Mouse (Mus musculus): ENCODE measurements around the gene Adssl1. TPM values are rescaled to one million over a fixed set of nuclear protein-coding genes. Genes with fewer than 3 reads are reported as not detected.

Gene Adssl1
- 17.2 and 23.0 TPM in 2 replicates for polyA plus RNA-seq (2021; fragmentation: Nextera tagmentation)
- long read RNA-seq, experiment 1, transcript Adssl1-201 (13 exons, 1,777 nt): major isoform, 36 of 41 reads
- long read RNA-seq, experiment 1, partial matches to known transcripts: 3 of 41 reads
- long read RNA-seq, experiment 1, other reads (novel, unspliced or antisense): 2 of 41 reads
- long read RNA-seq, experiment 2, transcript Adssl1-201 (13 exons, 1,777 nt): major isoform, 158 of 164 reads
- long read RNA-seq, experiment 2, partial matches to known transcripts: 1 of 164 reads
- long read RNA-seq, experiment 2, other reads (novel, unspliced or antisense): 5 of 164 reads

DNA sequence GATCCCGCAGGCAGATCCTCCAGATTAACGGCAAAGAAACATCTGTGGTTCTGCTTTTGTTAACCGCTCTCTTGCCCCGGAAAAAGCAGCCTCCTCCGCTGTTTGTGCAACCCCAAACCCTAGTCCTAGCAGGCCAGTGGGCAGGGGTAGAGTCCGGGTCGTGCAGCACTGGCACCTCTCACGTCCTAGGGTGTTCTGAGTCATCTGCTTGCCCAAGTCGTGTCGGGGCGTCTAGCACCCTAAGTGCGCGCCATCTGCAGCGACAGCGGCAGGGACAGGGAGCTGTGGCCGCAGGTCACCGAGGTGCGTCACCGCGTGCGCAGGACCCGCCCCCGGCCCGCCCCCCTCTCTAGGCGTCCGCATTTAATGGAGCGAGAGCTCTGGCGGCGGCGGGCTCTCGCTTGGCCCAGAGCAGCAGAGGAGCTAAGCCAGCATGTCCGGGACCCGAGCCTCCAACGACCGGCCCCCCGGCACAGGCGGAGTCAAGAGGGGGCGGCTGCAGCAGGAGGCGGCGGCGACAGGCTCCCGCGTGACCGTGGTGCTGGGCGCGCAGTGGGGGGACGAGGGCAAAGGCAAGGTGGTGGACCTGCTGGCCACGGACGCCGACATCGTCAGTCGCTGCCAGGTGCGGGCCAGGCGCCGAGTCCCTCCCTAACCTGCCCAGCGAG, at the start of gene Adssl1:
TSS of gene Adssl1 (plus strand) at position 360 of the 668 bp plus-strand sequence.

DNA sequence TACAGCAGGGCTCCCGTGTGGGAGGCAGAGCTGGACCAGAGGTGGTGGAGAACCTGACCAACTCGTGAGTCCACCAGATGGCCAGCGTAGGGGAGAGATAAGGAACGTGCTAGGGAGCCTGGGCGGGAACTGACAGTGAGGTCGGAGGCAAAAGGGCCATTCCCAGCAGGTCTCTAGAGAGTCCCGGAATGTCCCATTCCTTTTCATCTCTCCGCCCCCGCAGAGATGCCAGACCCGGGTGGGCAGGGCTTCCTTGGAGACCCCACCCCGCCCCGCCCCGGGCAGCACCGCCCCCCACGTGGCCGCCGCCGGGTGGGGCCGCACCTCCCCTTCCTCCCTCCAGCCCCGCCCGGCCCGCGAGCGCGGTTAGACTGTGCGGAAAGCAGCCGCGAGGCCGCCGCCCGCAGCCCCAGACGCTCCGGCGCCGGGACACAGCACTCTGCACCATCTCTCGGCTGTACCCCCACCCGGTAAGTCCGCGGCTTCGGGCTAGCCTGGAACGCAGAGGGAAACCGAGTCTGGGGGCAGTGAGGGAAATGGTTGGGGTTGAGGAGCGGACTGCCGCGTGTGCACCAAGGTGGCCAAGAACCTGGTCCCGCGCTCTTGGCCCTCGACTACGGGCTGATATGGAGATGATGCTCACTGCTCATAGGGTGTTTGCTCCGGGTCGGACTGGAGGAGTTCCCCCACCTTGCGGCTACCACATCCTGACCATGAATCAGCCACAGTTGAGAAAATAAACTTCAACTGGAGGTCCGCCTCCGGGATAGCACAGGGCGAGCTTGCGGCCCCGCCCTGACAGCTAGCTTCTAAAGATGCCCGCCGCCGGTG, 31.2 kb upstream of the Adssl1 start, which contains the start of gene Inf2:
TSS of gene Inf2 (plus strand) at position 359 of the 831 bp plus-strand sequence.

DNA sequence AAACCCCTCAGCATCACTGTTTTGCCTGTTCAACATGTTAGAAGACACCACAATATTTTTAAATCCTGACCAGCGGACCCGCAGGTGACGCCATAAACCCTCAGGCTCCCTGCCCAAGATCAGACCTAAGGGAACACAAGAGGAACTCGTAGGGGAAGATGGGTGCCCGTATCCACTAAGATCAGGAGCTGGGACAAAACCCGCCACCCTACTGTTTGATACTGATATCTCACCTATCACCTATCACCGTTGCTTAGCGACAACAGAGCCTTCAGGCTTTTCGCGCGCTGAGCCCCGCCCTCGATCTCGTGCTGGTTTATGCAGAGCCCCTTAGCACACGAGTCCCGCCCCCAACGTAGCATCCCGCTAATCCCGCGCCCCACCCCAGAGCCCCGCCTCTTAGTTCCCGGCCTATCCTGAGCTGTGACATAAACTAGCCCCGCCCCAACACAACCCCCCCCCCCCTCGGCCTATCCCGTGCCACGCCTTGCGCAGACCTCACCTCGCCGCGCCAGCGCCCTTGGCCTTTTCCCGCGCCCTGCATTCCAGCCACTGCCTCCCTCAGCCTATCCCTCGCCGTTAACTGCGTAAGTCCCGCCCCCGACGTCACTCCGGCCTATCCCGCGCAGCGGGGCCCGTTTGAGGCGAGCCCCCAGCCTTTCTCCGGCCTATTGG, 24.5 kb downstream of the Adssl1 start, which contains the start of gene Siva1:
TSS of gene Siva1 (plus strand) at position 500 of the 675 bp plus-strand sequence.

DNA sequence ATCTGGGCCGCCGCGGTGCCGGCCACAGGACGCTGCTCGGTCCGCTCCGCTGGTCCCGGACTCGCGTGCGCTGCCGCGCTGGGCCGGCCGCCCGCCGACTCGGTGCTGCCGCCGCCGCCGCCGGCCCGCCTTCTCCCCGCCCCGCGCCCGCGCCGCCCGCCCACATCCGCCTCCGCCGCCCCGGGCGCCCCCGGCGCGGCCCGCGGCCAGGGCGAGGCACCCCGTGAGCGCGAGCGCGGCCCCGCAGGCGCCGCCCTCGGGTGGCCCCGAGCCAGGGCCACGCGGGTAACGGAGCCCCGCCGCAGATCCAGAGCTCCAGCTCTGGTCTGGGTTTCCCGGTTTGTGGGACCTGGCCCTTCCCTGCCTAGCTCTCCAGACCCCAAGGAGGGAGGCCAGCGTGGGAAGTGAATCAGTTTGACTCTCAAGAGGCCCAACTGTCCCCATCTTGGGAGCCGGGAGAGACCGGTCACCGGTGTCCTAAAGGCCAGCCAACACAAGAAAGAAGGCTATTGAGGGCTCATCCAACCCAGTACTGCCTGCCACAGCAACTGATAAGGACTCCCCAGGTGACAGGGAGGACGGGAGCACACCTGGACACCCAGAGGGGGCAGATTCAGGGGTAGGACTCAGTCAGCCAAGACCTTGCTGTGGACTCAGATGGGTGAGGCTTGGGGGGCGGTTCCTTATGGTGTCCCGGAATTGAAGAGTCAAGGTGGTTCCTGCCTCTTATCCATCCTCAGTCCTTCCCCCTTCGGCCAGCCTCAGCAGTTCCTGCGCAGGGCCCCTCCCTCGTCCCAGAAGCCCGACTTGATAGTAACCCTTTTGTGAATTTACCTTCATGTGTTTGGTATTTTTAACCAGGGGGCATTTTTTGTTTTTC, 54.5 kb downstream of the Adssl1 start, which contains the start of gene Akt1:
TSS of gene Akt1 (minus strand) at position 753 of the 880 bp plus-strand sequence.

DNA sequence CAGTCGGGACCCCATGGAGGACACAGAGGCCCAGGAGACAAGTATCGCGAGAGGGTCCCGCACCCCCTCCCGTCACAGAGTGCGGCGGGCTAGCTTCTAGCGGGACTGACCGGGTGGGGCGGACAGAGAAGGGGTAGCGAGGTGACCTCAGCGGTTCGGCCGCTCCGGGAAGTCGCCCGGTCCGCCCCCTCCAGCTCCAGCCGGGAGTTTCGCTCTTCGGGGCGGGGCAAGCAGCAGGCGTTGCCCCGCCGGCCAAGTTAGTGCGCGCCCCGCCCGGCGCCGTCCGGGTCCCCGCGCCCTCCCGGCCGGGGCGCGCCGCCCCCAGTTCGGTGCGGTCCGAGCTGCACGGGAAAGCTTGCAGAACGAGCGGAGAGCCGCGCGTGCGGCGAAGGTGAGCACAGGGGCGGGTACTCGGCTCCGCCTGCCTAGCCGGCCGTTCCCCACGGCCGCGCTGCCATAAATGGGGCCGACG, 58.7 kb downstream of the Adssl1 start, which contains the start of gene Zbtb42:
TSS of gene Zbtb42 (plus strand) at position 274 of the 472 bp plus-strand sequence.

Small RNA genes within 50 kb of the gene (microRNA-seq; reads per million reads assigned to microRNA genes)
- gene Mir6939: 2.1 reads per million, percentile 3 among the genes with 10 or more reads in this experiment

Other genes with a start within 250 kb of the Adssl1 start
- gene A530016L24Rik, start 130.6 kb upstream of the Adssl1 start, polyA plus RNA-seq (2021; fragmentation: Nextera tagmentation): 0.14 TPM in 1 of 2 replicates, not detected in the other
- gene Tmem179, start 103.3 kb upstream of the Adssl1 start, polyA plus RNA-seq (2021; fragmentation: Nextera tagmentation): 121 and 138 TPM in 2 replicates
- gene Inf2, start 31.3 kb upstream of the Adssl1 start, polyA plus RNA-seq (2021; fragmentation: Nextera tagmentation): 29.0 and 29.4 TPM in 2 replicates
- gene Siva1, start 24.6 kb downstream of the Adssl1 start, polyA plus RNA-seq (2021; fragmentation: Nextera tagmentation): 74.5 and 78.9 TPM in 2 replicates
- gene Akt1, start 54.8 kb downstream of the Adssl1 start, polyA plus RNA-seq (2021; fragmentation: Nextera tagmentation): 23.4 and 25.7 TPM in 2 replicates
- 0.41 and 1.1 TPM in 2 replicates for gene Zbtb42, start 58.8 kb downstream of the Adssl1 start, polyA plus RNA-seq (2021; fragmentation: Nextera tagmentation)
- 21.7 and 22.6 TPM in 2 replicates for gene Cep170b, start 100.4 kb downstream of the Adssl1 start, polyA plus RNA-seq (2021; fragmentation: Nextera tagmentation)
- 13.5 and 14.2 TPM in 2 replicates for gene Pld4, start 140.6 kb downstream of the Adssl1 start, polyA plus RNA-seq (2021; fragmentation: Nextera tagmentation)
- 0.48 and 0.50 TPM in 2 replicates for gene Ahnak2, start 182.6 kb downstream of the Adssl1 start, polyA plus RNA-seq (2021; fragmentation: Nextera tagmentation)
- gene Clba1, start 188.9 kb downstream of the Adssl1 start, polyA plus RNA-seq (2021; fragmentation: Nextera tagmentation): 17.9 and 18.4 TPM in 2 replicates
- gene Cdca4, start 209.4 kb downstream of the Adssl1 start, polyA plus RNA-seq (2021; fragmentation: Nextera tagmentation): 11.4 and 13.2 TPM in 2 replicates
- gene Gpr132, start 248.2 kb downstream of the Adssl1 start, polyA plus RNA-seq (2021; fragmentation: Nextera tagmentation): not detected in 2 replicates